Mouse (Mus musculus) heart, postnatal 0 days (tissue): ENCODE measurements around the gene Flt3.

Experiments used
- CTCF ChIP-seq: IDR thresholded peaks from 2 replicates; pipeline ENCODE4 v1.5.1; 2016; ENCODE audit warnings: antibody characterized with exemption, control low read depth, low read depth
- EP300 ChIP-seq: IDR thresholded peaks from 2 replicates; pipeline ENCODE4 v1.6.1; 2016; ENCODE audit warnings: antibody characterized with exemption, low read depth

DNA sequence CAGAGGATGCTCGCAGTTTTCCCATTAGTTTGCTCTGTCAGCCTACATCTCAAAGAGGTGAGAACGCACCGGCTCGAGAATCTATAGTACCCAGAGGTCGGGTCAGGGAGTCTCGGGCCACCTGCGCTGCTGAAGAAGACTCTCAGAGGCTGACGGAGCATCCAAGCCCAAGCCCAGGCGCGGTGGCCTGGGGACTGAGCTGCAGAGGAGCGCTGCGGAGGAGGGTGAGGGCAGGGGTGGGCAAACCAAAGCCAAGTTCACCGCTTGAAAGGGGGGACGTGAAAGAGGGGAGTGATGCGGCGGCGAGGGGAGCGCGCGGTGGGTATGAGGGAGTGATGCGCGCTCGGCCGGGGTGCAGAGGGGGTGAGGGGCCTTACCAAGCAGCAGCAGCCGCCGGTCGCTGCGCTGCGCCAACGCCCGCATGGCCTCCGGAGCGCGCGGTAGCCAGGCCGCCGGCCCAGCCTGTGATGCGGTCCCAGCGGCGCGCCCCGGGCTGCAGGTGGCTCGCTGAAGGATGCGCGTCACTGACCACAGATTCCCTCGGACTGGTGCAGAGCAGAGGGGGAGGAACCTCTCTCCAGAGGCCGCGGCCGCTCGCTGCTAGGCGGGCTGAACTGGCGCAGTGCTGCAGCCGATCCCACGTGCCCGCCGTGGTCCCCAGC is at the start of gene Flt3:
- TF ChIP-seq EP300 (no peak), CTCF (no peak)
